Mouse (Mus musculus) cerebellum, adult 11 months (tissue): Measurements from ENCODE around the gene Dcps.

Experiments used
- DNase-seq: peaks from one replicate; pipeline ENCODE4 v3.0.0; 2022

The Dcps gene

DNA sequence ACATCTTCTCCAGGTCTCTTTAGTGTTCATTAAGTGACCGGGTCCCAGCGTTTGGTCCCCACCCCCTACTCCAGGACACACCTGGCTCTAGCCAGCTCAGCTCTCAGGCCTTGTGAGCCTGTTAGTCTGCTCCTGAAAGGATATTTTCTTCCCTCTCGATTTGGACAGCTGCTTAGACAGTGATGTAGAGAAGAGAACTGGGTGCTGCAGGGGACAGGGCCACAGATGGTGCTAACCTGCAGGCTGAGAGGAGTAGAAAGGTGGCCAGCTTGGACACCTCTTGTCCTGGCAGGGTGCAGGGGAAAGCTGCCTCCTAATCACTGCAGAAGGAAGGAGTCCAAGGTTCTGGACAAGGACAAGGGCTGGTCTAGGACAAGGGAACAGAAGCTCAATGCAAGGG is 67.8 kb downstream of the Dcps start:
- no peak for DNase-seq

DNA sequence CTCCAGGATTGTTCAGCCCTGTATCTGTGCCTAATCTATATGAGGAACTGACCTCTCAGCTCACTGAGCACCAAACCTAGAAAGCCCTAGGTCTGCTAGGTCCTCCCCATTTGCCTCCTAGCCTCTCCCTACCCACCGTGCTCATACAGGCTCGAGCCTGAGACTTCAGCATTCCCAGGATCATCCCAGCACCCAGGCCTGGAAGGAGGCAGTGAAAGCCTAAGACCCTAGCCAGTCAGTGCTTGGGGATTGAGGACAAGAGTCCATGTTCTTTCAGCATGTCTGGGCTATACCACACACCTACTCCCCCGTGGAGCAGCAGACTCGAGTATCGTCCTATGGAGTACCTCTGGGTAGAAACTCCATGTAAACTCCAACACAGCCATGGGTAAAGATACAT is 68.5 kb downstream of the Dcps start:
- no peak for DNase-seq

DNA sequence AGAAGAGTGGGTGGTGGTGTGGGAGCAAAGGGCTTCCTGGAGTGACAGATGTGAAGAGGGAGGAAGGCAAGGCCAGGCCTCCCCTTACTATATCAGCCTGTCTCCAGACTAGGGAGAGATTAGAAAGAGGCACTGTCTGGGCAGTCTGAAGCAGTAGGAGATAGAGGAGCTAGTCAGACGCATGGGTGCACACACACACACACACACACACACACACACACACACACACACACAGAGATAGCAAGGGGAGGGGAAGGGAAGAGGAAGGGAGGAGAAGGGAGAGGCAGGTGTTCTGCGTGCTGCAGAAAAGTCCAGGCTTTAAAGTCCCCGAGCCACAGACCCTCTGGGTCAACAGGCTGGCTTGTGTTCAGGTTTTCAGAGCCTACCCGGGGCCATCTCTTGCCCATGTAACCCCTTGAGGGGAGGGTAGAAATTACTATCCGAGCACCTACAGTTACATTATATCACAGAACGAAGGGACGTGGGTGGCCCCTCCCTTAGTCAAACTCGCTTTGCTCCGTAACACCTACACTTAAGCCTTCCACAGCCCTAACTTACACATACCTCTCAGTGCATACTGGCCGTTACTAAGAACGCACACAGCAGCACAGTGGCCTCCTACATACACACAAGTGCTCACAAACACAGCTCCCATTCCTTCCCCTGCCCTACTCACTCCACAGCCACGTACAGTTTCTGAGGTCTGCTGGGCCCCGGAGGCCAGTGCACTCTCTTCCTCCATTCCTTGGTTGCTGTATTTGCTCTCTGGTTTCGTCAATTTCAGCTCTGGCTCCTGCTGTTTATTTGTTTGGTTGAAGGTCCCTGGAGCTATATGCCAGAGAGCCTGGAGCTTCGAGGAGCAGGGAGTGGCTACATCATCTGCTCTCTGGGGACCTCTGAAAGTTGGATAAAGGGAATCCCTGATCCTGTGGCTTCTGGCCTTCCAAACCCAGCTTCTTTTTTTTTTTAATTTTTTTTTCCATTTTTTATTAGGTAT is 69.7 kb downstream of the Dcps start:
- DNase-seq = no peak

DNA sequence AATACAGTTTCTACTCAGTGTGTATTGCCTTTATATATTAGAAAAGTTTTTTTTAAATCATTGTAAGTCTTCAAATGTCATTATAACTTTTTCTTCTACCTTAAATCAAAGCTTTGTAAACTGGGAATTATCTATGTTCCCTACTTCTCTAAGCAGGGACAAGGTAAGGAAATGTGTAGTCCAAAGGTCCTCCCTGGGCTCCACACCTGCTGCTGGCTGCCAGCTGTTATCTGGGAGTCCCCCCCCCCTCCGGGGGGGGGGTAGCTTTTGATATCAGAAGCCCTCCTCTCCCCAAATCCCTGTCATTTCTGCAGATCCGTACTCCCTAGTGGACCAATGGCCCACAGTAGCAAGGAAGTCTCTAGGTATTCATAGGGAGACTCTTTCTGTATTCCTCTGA is 70.4 kb downstream of the Dcps start:
- DNase-seq = no peak

DNA sequence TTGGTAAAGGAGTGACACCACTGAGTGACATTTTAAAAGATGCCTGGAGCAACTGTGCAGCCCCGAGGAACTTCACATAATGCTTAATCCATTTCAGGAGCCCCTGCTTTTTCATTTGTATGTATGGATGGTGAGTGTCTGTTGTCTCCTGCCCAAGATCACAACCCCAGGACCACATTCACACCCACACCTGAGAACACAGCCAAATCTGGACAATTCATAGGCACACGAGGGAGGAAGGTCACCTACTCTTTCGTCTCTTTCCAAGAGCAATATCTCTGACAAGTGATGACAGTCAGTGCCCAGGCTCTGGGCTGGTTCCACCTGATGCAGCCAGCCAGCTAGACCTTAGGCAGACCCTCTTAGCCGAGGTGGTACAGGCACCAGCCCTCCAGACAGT is 71.2 kb downstream of the Dcps start:
- DNase-seq = no peak

DNA sequence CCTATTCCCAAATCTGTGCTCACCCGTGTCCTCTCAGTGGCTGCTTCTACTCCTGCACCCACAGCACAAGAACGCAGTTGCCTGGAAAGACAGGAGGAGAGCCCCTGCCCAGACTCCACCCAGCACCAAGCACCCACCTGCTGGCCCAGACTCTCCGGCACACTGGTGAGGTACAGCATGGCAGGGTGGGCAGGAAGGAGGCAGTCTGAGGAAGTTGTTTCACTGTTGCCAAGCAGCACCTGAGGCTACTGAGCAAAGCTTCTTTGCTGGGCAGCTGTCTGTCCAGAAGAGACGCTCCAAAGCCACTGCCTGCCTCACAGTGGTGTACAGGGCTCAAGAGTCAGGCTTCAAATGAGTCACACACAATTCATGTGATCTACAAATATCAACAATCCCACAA is 77.1 kb downstream of the Dcps start:
- DNase-seq = no peak

DNA sequence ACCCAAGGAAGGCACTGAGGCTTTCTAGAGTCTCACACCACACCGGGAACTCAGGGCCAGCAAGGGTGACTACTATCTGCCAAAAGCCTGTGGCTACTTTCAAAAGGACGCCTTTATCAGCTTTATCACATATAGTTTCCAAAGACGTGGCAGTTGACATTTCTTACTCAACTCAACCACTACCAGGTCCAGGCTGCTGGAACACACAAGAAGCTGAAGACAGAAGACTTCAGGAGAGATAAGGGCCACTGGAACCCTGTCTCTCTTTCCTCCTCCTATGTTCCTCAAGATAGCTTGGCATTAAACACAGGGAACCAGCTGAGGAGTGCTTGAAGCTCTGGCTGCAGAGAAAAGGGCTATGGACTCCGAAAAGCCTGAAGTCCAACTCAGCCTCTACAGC is 78.0 kb downstream of the Dcps start:
- DNase-seq = no peak

DNA sequence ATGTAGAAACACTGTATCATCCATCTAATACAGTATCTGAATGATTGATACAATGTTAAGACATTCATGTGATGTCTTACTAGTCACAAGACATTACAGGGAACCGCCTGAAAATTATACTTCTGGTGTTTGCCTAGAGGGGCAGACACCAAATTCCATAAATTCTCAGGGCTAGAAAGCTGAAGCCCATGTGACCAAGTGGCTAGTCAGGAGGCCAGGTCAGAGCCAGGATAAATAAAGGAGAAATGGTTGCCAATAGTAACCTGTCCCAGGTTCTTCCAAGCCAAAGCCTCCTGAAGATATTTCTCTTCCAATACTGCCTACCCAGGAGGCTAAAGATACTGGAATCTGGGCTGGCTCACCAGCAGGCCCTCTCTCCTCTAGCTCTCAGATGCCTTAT is 80.1 kb downstream of the Dcps start:
- no peak for DNase-seq

DNA sequence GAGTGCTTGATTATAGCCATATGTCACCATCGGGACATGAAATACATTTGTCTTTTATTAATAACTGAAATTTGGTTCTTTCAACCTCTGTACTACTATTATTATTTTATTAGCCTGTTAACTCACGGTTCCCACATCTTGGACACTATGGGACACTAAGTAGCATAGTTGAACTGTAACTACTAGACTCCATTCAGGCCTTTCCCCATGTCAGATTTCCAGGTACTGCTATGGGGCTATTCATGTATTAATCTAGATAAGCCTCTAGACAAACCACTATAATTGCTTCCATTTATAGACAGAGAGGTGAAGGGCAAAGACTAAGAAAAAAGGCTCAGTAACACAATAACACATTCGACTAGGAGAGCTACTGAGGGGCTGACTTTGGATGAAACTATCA is 82.5 kb downstream of the Dcps start:
- no peak for DNase-seq

DNA sequence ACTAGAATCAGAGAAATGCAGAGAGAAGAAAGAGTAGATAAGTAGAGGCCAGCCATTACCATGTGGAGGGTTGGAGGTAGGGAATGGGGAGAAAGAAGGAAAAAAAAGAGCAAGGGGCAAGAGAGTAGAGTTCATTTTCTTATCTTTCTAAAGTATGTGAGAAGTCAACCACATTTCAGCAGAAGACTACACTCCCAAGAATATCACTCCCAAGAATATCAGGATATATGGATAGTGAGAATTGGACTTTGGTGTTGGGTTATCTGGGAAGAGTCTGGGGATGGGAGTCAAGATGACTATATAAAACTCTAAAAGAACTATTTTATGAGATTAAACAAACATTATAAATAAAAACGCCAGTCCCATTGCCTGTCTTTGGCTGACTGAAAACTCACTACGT is 83.0 kb downstream of the Dcps start:
- no peak for DNase-seq
